Mouse (Mus musculus) mouse embryonic stem cell (cell line): ENCODE data around the gene Gm17720.
"Not testable (repeated sequence)": the region's sequence is repeated elsewhere in the genome, so short reads cannot be mapped to it uniquely, and the experiment has no call there.

Source experiments
- in situ Hi-C, 2 experiments: fragments of 300-500 bp; cut with MboI; formaldehyde crosslinking; loops; 1 replicate in 1 of 2; 3 replicates in 1 of 2; pipeline ENCODE4 v1.14.3; 2019 to 2020; ENCODE audit warnings: low sequenced_read_pairs in 2 of 2, low pct_unique_long_range_greater_than_20kb in 1 of 2, mixed read lengths in 1 of 2; ENCODE audit not compliant: unreplicated experiment in 1 of 2

Gene Gm17720

GRCm38 (mm10) chr8:110058207-110058606 lies 44.3 kb downstream of the Gm17720 start:
- in situ Hi-C loops: no loop called here

GRCm38 (mm10) chr8:110051208-110051607 lies 51.3 kb downstream of the Gm17720 start:
- in situ Hi-C loops: no loop called here

- in situ Hi-C loops: no loop called here
Observed at GRCm38 (mm10) chr8:110040509-110040908, 62.0 kb downstream of the Gm17720 start.

DNA sequence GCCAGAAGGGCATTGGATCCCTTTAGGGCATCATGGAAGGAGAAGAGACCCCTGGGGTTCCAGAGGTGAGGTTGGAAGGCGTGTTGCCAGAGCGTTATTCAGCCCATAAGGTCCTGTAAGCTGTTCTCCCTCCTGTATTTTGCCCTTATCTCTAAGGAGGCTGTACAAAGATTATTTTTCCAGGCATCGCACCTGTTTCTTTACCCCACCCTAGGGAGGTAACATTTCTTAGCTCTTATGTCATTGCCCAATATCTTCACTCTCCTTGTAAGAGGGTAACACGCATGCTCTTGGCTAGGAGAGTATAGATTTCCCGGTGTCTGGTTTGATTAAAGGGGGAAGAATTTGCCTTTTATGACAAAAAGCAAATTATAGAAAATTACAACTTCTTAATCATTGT lies 62.9 kb downstream of the Gm17720 start, which contains the start of gene Chst4:
Gene Chst4, minus strand, starts transcription at position 82 of the 400 bp plus-strand sequence.
- in situ Hi-C loops: no loop called here

- in situ Hi-C loops: no loop called here
Observed at GRCm38 (mm10) chr8:110039216-110039615, 63.3 kb downstream of the Gm17720 start.

DNA sequence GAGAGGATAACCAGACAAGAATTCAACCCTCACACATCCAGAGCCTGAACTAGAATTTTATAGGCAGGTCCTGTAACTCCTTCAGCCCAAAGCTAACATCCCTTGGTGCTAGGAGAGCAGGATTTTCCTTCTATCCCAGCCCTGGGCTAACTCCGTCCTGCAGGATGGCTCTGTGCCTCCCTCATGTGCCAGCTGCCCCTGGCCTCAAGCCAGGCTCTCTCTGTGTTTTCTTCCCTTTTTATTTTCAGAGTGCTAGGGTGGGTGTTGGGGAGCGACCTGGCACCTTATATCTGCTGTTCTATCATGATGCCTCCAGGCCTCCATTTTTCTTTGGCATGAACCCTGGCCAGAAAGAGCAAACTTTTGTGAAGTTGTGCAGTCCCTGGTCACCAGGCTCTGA lies 66.4 kb downstream of the Gm17720 start:
- in situ Hi-C loops: no loop called here

- in situ Hi-C loops: no loop called here
Observed at GRCm38 (mm10) chr8:110034331-110034730, 68.2 kb downstream of the Gm17720 start.

DNA sequence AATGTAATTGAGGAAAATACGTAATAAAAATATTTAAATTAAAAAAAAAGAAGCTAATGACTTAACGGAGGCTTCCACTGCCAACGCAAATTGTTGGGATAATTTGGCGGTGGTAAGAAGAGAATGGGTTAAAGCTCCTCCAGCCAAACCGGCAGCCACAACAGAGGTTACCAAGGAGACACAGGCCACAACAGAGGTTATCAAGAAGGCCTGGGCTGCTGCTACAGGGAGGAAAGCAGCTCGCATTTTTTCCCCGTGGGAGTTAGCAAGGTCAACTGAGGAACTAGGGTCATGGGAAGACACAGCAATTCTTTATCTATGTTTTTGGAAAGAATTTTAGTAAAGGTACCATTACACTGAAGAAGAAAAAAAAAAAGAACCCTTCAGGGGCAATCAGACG lies 68.8 kb downstream of the Gm17720 start:
- in situ Hi-C loops: not testable (repeated sequence)
